Mouse (Mus musculus) midbrain, embryonic 15.5 days (tissue): ENCODE measurements around the gene Plekhh2. TPM values are rescaled to one million over a fixed set of nuclear protein-coding genes. Genes with fewer than 3 reads are reported as not detected.

Source experiments
- ATAC-seq: fragments of 200-750 bp; cut with Nextera tagmentation; replicated peaks from 2 replicates; pipeline ENCODE4 v1.8.0; 2017; ENCODE audit warnings: moderate TSS enrichment
- H3K27ac ChIP-seq: fragments of 300-500 bp; sonication (generic); 2 replicates; pipeline ENCODE4 v1.5.1; 2015; ENCODE audit warnings: mild to moderate bottlenecking, inconsistent platforms
- H3K27me3 ChIP-seq: fragments of 300-500 bp; sonication (generic); replicated peaks from 2 replicates; pipeline ENCODE4 v1.6.1; 2015; ENCODE audit warnings: inconsistent platforms
- H3K36me3 ChIP-seq: fragments of 300-500 bp; sonication (generic); replicated peaks from 2 replicates; pipeline ENCODE4 v1.6.1; 2015; ENCODE audit warnings: inconsistent platforms
- H3K4me1 ChIP-seq: fragments of 300-500 bp; sonication (generic); 2 replicates; pipeline ENCODE4 v1.6.1; 2015; ENCODE audit warnings: inconsistent platforms
- H3K4me2 ChIP-seq: fragments of 300-500 bp; sonication (generic); 2 replicates; pipeline ENCODE4 v1.6.1; 2015; ENCODE audit warnings: inconsistent platforms, mild to moderate bottlenecking, moderate library complexity
- H3K4me3 ChIP-seq: fragments of 300-500 bp; sonication (generic); 2 replicates; pipeline ENCODE4 v1.5.1; 2015; ENCODE audit warnings: mild to moderate bottlenecking, inconsistent platforms
- H3K9ac ChIP-seq: fragments of 300-500 bp; sonication (generic); 2 replicates; pipeline ENCODE4 v1.6.1; 2015; ENCODE audit warnings: mild to moderate bottlenecking, inconsistent platforms
- H3K9me3 ChIP-seq: fragments of 300-500 bp; sonication (generic); 2 replicates; pipeline ENCODE4 v1.6.1; 2016; ENCODE audit warnings: inconsistent platforms
- WGBS: fragments of 180-500 bp; shearing (Covaris S2); methylation state at CpG from one replicate; pipeline ENCODE4 v1.1.7; 2015; ENCODE audit warnings: mixed read lengths; 5-methylcytosine and 5-hydroxymethylcytosine counted together
- polyA plus RNA-seq: library from polyadenylated mRNA; unstranded; fragments of >200 nt; fragmentation: Nextera tagmentation; extraction: Ambion mirVana; gene quantifications from 2 replicates; pipeline ENCODE4 v1.2.1, GENCODE M21; 2015

The Plekhh2 gene
- polyA plus RNA-seq, 1 experiment from 2014 or later, result 2.2 TPM

DNA sequence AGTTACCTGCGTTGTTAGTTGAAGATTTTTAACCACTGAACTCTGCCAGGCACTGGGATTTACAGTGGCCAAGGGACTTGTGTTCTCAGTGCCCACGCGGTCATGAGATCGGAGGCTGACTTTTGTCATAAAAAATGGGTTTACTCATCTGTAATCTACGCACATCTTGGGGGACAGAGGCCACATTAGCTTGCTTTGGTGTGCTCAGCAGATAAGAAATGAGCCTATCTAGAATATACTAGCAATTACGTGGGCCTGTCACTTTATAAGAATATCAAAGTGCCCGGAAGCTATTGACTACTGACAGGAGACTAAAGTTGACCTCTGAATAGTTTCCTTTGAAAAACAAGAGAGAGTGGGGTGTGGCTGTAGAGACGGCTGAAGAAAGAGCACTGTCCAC, 147.3 kb downstream of the Plekhh2 start:
- no peaks in the 10 kb centered on the region for H3K27me3 ChIP-seq
- no peak overlapping the region for H3K4me3 ChIP-seq
- no peak overlapping the region for H3K27ac ChIP-seq
- no peak for ATAC-seq
- H3K9me3 ChIP-seq, result no peaks in the 10 kb centered on the region
- H3K4me2 ChIP-seq, result no peak overlapping the region
- no peak overlapping the region for H3K9ac ChIP-seq
- H3K36me3 ChIP-seq, result no peaks in the 10 kb centered on the region
- 83% methylated on average over 8 of the region's 8 CpGs for WGBS
- peaks cover 20% of the 10 kb centered on the region for H3K4me1 ChIP-seq

DNA sequence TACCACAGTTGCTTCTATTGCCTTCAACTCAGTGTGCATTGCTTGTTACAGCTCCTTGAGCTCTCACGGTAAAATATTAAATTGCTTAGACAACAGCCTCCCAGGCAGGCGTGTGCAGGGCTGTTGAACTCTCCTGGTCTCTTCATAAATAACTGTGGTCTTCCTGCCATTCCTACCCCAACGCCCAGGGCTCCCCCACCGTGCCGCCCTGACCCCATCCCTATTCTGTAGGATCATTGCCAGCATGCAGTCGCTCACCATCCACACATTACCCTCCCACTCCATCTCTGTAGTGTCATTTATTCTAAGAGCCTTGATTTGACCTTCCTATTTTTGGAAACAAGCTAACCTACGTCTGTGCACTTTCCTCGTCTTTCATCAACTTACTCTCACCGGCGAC, 153.4 kb downstream of the Plekhh2 start:
- H3K27ac ChIP-seq, result no peak overlapping the region
- H3K9me3 ChIP-seq, result no peaks in the 10 kb centered on the region
- no peak overlapping the region for H3K4me3 ChIP-seq
- H3K27me3 ChIP-seq, result no peaks in the 10 kb centered on the region
- H3K9ac ChIP-seq, result no peak overlapping the region
- H3K4me1 ChIP-seq, result 0 out of 2 replicates have a peak, but pooled peaks cover 2% of the 10 kb centered on the region
- H3K36me3 ChIP-seq, result no peaks in the 10 kb centered on the region
- no peak overlapping the region for H3K4me2 ChIP-seq
- no peak for ATAC-seq
- WGBS, result 62% methylated on average over 10 of the region's 10 CpGs

GRCm38 (mm10) chr17:84665691-84666090, 154.0 kb downstream of the Plekhh2 start:
- no peak for ATAC-seq
- H3K4me2 ChIP-seq, result no peak overlapping the region
- H3K36me3 ChIP-seq, result no peaks in the 10 kb centered on the region
- H3K4me3 ChIP-seq, result no peak overlapping the region
- H3K27me3 ChIP-seq, result no peaks in the 10 kb centered on the region
- H3K9me3 ChIP-seq, result no peaks in the 10 kb centered on the region
- 0 out of 2 replicates have a peak, but pooled peaks cover 2% of the 10 kb centered on the region for H3K4me1 ChIP-seq
- H3K27ac ChIP-seq, result no peak overlapping the region
- WGBS, result 55% methylated on average over 9 of the region's 9 CpGs
- no peak overlapping the region for H3K9ac ChIP-seq

DNA sequence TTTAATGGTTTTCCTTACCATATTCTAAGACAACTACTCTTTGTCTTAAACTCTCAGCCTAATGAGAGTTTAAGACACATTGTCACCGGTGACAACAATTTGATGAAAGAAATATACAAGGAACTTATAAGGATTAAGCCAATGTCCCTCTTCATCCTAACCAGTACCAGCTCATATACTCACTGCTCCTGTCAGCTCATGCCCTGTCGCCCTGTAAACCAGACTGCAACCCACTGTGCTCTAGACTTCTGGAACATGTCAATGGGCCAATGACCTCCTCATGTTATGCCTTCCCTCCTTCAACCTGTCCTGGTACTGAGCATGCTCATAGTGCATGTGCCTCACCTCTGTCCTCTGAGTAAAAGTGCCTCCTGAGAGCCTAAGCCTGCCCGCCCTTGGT, 156.2 kb downstream of the Plekhh2 start:
- no peak overlapping the region for H3K27ac ChIP-seq

More for the DNA sequence above, 156.2 kb downstream of the Plekhh2 start:
- peaks cover 4% of the 10 kb centered on the region; the same call in 1 of the 2 replicates for H3K4me1 ChIP-seq
- no peak for ATAC-seq
- WGBS, result 91% methylated on average over 3 of the region's 3 CpGs
- no peaks in the 10 kb centered on the region for H3K27me3 ChIP-seq
- H3K4me2 ChIP-seq, result no peak overlapping the region
- H3K36me3 ChIP-seq, result no peaks in the 10 kb centered on the region
- no peak overlapping the region for H3K4me3 ChIP-seq
- H3K9ac ChIP-seq, result no peak overlapping the region
- H3K9me3 ChIP-seq, result no peaks in the 10 kb centered on the region

Other genes starting within 250 kb of the Plekhh2 start
- 7.8 and 8.1 TPM in 2 replicates for gene Thada, start 45.7 kb upstream of the Plekhh2 start, polyA plus RNA-seq
- 33.5 and 35.4 TPM in 2 replicates for gene Dync2li1, start 114.6 kb downstream of the Plekhh2 start, polyA plus RNA-seq
- 0.15 TPM in 1 of 2 replicates, not detected in the other for gene Abcg8, start 164.4 kb downstream of the Plekhh2 start, polyA plus RNA-seq
- gene Abcg5, start 171.1 kb downstream of the Plekhh2 start, polyA plus RNA-seq, result 1.9 and 2.2 TPM in 2 replicates